Mouse (Mus musculus) monocyte, adult 59 days (primary cell): Measurements from ENCODE around the gene Gkn1. TPM values are rescaled to one million over a fixed set of nuclear protein-coding genes. Genes with fewer than 3 reads are reported as not detected.

Experiments
- total RNA-seq, 2 experiments: library from RNA; stranded (reverse); gene quantifications; one replicate each; pipeline ENCODE4 v1.2.4; 2023

The Gkn1 gene
- not detected for total RNA-seq

GRCm38 (mm10) chr6:87350829-87351228 is at the start of gene Gkn1:
TSS of gene Gkn1 (minus strand) at chr6:87350942.

GRCm38 (mm10) chr6:87388877-87389276 is 38.1 kb upstream of the Gkn1 start, which contains the start of gene Gkn3:
TSS of gene Gkn3 (minus strand) at chr6:87388935.

GRCm38 (mm10) chr6:87373057-87373456 is 22.3 kb upstream of the Gkn1 start, which contains the start of gene Gkn2:
TSS of gene Gkn2 (plus strand) at chr6:87373357.

GRCm38 (mm10) chr6:87335091-87335934 is 15.4 kb downstream of the Gkn1 start, which contains the start of gene Antxr1:
TSS of gene Antxr1 (minus strand) at chr6:87335821.

Other genes with a start within 250 kb of the Gkn1 start
- gene D6Ertd527e, start 246.2 kb downstream of the Gkn1 start, total RNA-seq: 1 to 10 TPM; 1.0 to 1.3 TPM
- 1 to 10 TPM in 1 of 2 experiments, under 1 TPM in 1; 0.58 to 1.1 TPM for gene Antxr1, start 15.1 kb downstream of the Gkn1 start, total RNA-seq
- gene Gkn2, start 22.4 kb upstream of the Gkn1 start, total RNA-seq: not detected
- gene Gkn3, start 38.0 kb upstream of the Gkn1 start, total RNA-seq: not detected
- gene Bmp10, start 78.1 kb upstream of the Gkn1 start, total RNA-seq: not detected
- 100 to 1,000 TPM in 1 of 2 experiments, 10 to 100 TPM in 1; 98.7 to 101 TPM for gene Arhgap25, start 182.3 kb upstream of the Gkn1 start, total RNA-seq
- gene Prokr1, start 239.8 kb upstream of the Gkn1 start, total RNA-seq: 1 to 10 TPM; 1.3 to 1.8 TPM